Mouse (Mus musculus) kidney, postnatal 0 days (tissue): ENCODE measurements around the gene Ccdc63. TPM values are rescaled to one million over a fixed set of nuclear protein-coding genes. Genes with fewer than 3 reads are reported as not detected.

Source experiments
- ATAC-seq: fragments of 200-750 bp; cut with Nextera tagmentation; replicated peaks from 2 replicates; pipeline ENCODE4 v1.8.0; 2017; ENCODE audit warnings: low read depth, moderate number of reproducible peaks, moderate TSS enrichment, moderate library complexity; ENCODE audit not compliant: low FRiP score
- DNase-seq: peaks from one replicate; pipeline ENCODE4 v3.0.0-alpha.2; 2016; ENCODE audit warnings: low spot score
- H3K27ac ChIP-seq: fragments of 300-500 bp; sonication (generic); 2 replicates; pipeline ENCODE4 v1.5.1; 2014; ENCODE audit warnings: mild to moderate bottlenecking
- H3K27me3 ChIP-seq: fragments of 300-500 bp; sonication (generic); 2 replicates; pipeline ENCODE4 v1.6.1; 2014; ENCODE audit warnings: low read length, mixed read lengths; ENCODE audit not compliant: insufficient read depth
- H3K36me3 ChIP-seq: fragments of 300-500 bp; sonication (generic); 2 replicates; pipeline ENCODE4 v1.6.1; 2014; ENCODE audit warnings: low read length, mixed read lengths; ENCODE audit not compliant: insufficient read depth
- H3K4me1 ChIP-seq: fragments of 300-500 bp; sonication (generic); replicated peaks from 2 replicates; pipeline ENCODE4 v1.6.1; 2014; ENCODE audit warnings: antibody characterized with exemption, low read length, mixed read lengths; ENCODE audit not compliant: insufficient read depth
- H3K4me2 ChIP-seq: fragments of 300-500 bp; sonication (generic); 2 replicates; pipeline ENCODE4 v1.6.1; 2014; ENCODE audit warnings: mild to moderate bottlenecking, low read length, moderate library complexity, mixed read lengths
- H3K4me3 ChIP-seq: fragments of 300-500 bp; sonication (generic); replicated peaks from 2 replicates; pipeline ENCODE4 v1.5.1; 2014; ENCODE audit warnings: low read depth, low read length
- H3K9ac ChIP-seq: fragments of 300-500 bp; sonication (generic); 2 replicates; pipeline ENCODE4 v1.6.1; 2014; ENCODE audit warnings: low read depth, low read length
- H3K9me3 ChIP-seq: fragments of 300-500 bp; sonication (generic); replicated peaks from 2 replicates; pipeline ENCODE4 v1.6.1; 2016; ENCODE audit warnings: low read length, inconsistent platforms, mixed read lengths
- CTCF ChIP-seq: IDR thresholded peaks from 2 replicates; pipeline ENCODE4 v1.5.1; 2016; ENCODE audit warnings: antibody characterized with exemption, low read depth, mild to moderate bottlenecking, moderate library complexity
- WGBS: fragments of 180-500 bp; shearing (Covaris S2); extraction: QIAGEN DNeasy Blood & Tissue Kit; methylation state at CpG from one replicate; pipeline ENCODE4 v1.1.7; 2014; 5-methylcytosine and 5-hydroxymethylcytosine counted together
- polyA plus RNA-seq: library from polyadenylated mRNA; unstranded; fragments of >200 nt; fragmentation: Nextera tagmentation; extraction: Ambion mirVana; gene quantifications from 2 replicates; pipeline ENCODE4 v1.2.1, GENCODE M21; 2015

The Ccdc63 gene
- polyA plus RNA-seq, 1 experiment from 2014 or later: not detected

DNA sequence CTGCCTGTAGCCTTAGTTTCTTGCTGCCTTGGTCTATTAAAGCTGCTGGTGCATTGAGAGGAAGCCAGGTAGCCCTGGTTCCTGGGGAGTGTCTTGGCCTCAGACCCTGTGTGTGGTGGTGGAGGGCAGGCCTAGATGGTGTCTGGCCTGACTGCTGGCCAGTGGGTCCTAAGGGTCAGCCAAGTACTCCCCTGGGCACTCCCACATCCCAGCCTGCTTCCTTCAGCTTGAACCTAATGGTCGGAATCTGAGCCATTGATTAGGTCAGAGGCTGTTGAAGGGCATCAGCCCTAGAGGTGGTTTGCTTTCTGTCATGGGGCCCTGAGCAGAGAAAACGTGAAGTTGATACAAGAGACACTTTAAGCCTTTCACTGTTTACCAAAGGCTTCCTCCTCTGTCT lies 34.8 kb upstream of the Ccdc63 start:
- Histone ChIP-seq H3K9ac (no peak overlapping the region), H3K27ac (0 out of 2 replicates have a peak overlapping the region, but pooled peaks have one; percentile 10), H3K4me2 (no peak overlapping the region), H3K27me3 (no peaks in the 10 kb centered on the region), H3K4me1 (no peaks in the 10 kb centered on the region; the same call in 1 of the 2 replicates), H3K4me3 (no peak overlapping the region), H3K36me3 (peaks cover 35% of the 10 kb centered on the region), H3K9me3 (no peaks in the 10 kb centered on the region)
- no peak; the same call in 1 of the 2 replicates for ATAC-seq
- TF ChIP-seq CTCF: no peak
- 39% methylated on average over 2 of the region's 2 CpGs for WGBS
- DNase-seq: peak; percentile 54

DNA sequence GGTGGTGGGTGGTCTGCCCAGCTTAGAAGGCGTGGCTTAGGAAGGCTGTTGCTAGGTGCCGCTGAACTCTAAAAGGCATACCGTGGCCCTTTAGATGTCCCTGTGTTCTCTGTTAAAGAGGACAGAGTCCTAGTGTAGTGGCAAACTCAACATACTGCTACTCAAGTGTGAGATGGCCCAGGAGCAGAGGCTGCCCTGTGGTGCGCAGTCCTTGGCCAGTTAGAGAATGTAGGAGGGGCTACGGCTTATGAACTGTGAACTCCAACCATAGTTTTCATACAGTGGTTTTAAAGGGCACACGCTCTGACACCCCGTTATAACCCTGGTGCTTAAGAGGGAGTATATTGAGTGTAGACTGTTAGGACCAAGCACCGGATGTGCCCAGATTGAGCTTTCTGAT lies 30.4 kb upstream of the Ccdc63 start:
- Histone ChIP-seq H3K36me3 (peaks cover 54% of the 10 kb centered on the region), H3K4me3 (no peak overlapping the region), H3K4me2 (no peak overlapping the region), H3K9ac (no peak overlapping the region), H3K27me3 (no peaks in the 10 kb centered on the region), H3K4me1 (peaks cover 8% of the 10 kb centered on the region; the same call in 1 of the 2 replicates), H3K9me3 (no peaks in the 10 kb centered on the region), H3K27ac (no peak overlapping the region)
- no peak for TF ChIP-seq CTCF
- DNase-seq (no peak), ATAC-seq (0 out of 2 replicates have a peak, but pooled peaks have one; percentile 14)
- WGBS: 91% methylated on average over 8 of the region's 8 CpGs

- peaks cover 50% of the 10 kb centered on the region for H3K36me3 ChIP-seq
- ATAC-seq: no peak
- no peak overlapping the region for H3K27ac ChIP-seq
- 79% methylated on average over 14 of the region's 14 CpGs for WGBS
- no peaks in the 10 kb centered on the region for H3K27me3 ChIP-seq
- TF ChIP-seq CTCF: no peak
- H3K4me1 ChIP-seq: peaks cover 29% of the 10 kb centered on the region
- no peaks in the 10 kb centered on the region for H3K9me3 ChIP-seq
- H3K4me2 ChIP-seq: no peak overlapping the region
- no peak for DNase-seq
- no peak overlapping the region for H3K4me3 ChIP-seq
- H3K9ac ChIP-seq: no peak overlapping the region
Observed at GRCm38 (mm10) chr5:122168344-122169069, 27.9 kb upstream of the Ccdc63 start.

GRCm38 (mm10) chr5:122166636-122167161 lies 26.1 kb upstream of the Ccdc63 start:
- no peak for ATAC-seq
- H3K4me2 ChIP-seq: no peak overlapping the region
- DNase-seq: no peak
- no peak overlapping the region for H3K4me3 ChIP-seq
- no peaks in the 10 kb centered on the region for H3K9me3 ChIP-seq
- TF ChIP-seq CTCF: no peak
- no peaks in the 10 kb centered on the region for H3K27me3 ChIP-seq
- 38% methylated on average over 8 of the region's 8 CpGs for WGBS
- 0 out of 2 replicates have a peak overlapping the region, but pooled peaks have one; percentile 57 for H3K27ac ChIP-seq
- peaks cover 45% of the 10 kb centered on the region for H3K4me1 ChIP-seq
- no peak overlapping the region for H3K9ac ChIP-seq
- H3K36me3 ChIP-seq: peaks cover 35% of the 10 kb centered on the region

GRCm38 (mm10) chr5:122165233-122165915 lies 24.8 kb upstream of the Ccdc63 start:
- TF ChIP-seq CTCF: no peak
- DNase-seq (peak; percentile 40), ATAC-seq (no peak)
- WGBS: 52% methylated on average over 6 of the region's 6 CpGs
- H3K4me1 ChIP-seq: peaks cover 45% of the 10 kb centered on the region
- no peak overlapping the region for H3K4me2 ChIP-seq
- H3K27ac ChIP-seq: peak overlapping the region; percentile 36; the same call in 1 of the 2 replicates
- H3K27me3 ChIP-seq: no peaks in the 10 kb centered on the region
- no peak overlapping the region for H3K4me3 ChIP-seq
- H3K9me3 ChIP-seq: no peaks in the 10 kb centered on the region
- peak overlapping the region; percentile 32; the same call in 1 of the 2 replicates for H3K9ac ChIP-seq
- H3K36me3 ChIP-seq: peaks cover 24% of the 10 kb centered on the region; the same call in 1 of the 2 replicates

GRCm38 (mm10) chr5:122164011-122164410 lies 23.4 kb upstream of the Ccdc63 start:
- no peak for DNase-seq
- TF ChIP-seq CTCF: no peak
- no peaks in the 10 kb centered on the region for H3K27me3 ChIP-seq
- no peak overlapping the region for H3K4me2 ChIP-seq
- WGBS: 48% methylated on average over 3 of the region's 3 CpGs
- ATAC-seq: no peak
- no peaks in the 10 kb centered on the region for H3K9me3 ChIP-seq
- H3K4me1 ChIP-seq: peaks cover 45% of the 10 kb centered on the region
- 0 out of 2 replicates have a peak, but pooled peaks cover 10% of the 10 kb centered on the region for H3K36me3 ChIP-seq
- no peak overlapping the region for H3K9ac ChIP-seq
- no peak overlapping the region for H3K27ac ChIP-seq
- H3K4me3 ChIP-seq: no peak overlapping the region
